Mouse (Mus musculus): ENCODE data around the gene Ugt1a9. TPM values are rescaled to one million over a fixed set of nuclear protein-coding genes. Genes with fewer than 3 reads are reported as not detected.
A peak's percentile ranks its signal among the peaks of the same experiment; 100 is the strongest.

Gene Ugt1a9
- polyA plus RNA-seq, 1 experiment from 2014 or later: 9.3 TPM

DNA sequence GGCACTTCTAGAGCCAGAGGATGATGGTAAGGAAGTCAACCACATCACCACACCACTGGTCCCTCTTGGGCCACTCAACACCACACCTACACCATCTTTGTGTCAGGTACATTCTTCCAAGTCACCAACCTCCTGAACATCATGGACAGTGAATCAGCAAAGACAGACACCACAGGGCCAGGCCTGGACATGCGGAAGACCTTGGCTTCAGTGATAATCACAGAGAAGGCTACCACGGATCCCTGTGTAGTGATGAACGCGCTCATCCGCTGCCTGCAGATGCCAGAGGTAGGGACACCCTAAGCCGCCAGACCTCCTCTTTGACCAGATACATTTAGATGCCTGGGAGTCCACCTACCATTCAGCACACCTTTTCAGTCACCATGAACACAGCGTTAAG lies 157.5 kb downstream of the Ugt1a9 start:
- Histone ChIP-seq H3K4me1 (replicated peaks; ENCODE audit: insufficient read depth, low read length) (no peaks in the 10 kb centered on the region), H3K36me3 (ENCODE audit: insufficient read depth, low read length) (no peaks in the 10 kb centered on the region), H3K27ac (no peak overlapping the region), H3K4me3 (replicated peaks; ENCODE audit: low read depth, low read length) (no peak overlapping the region), H3K9me3 (replicated peaks; ENCODE audit: low read length) (peaks cover 42% of the 10 kb centered on the region; the same call in 1 of the 2 replicates), H3K9ac (ENCODE audit: low read depth, low read length) (no peak overlapping the region), H3K4me2 (ENCODE audit: low read length) (no peak overlapping the region), H3K27me3 (ENCODE audit: insufficient read depth, low read length) (no peaks in the 10 kb centered on the region)
- no peak for TF ChIP-seq CTCF (IDR thresholded peaks at IDR 0.05; ENCODE audit: low read depth)
- ATAC-seq (replicated peaks; ENCODE audit: low FRiP score, low read depth) (no peak), DNase-seq (ENCODE audit: low spot score) (no peak)
- 71% methylated on average over 7 of the region's 7 CpGs for WGBS

DNA sequence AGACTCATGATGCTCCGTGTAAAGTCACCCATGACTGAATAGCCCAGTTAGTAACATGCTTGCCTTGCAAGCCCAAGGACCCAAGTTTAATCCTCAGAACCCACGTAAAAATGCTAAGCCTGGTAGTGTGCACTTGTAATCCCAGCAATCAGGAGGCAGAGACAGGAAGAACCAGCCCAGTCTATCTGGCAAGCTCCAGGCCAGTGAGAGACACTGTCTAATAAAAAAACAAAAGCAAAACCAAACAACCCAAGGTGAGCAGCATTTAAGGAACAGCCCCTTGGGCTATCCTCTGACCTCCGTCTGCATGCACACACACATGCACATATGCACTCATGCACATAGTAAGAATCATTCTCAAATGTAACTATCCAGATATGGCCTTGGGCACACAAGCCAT lies 159.0 kb downstream of the Ugt1a9 start:
- Histone ChIP-seq H3K27ac (no peak overlapping the region), H3K36me3 (ENCODE audit: insufficient read depth, low read length) (no peaks in the 10 kb centered on the region), H3K4me1 (replicated peaks; ENCODE audit: insufficient read depth, low read length) (no peaks in the 10 kb centered on the region), H3K27me3 (ENCODE audit: insufficient read depth, low read length) (no peaks in the 10 kb centered on the region), H3K9me3 (replicated peaks; ENCODE audit: low read length) (peaks cover 55% of the 10 kb centered on the region; the same call in 1 of the 2 replicates), H3K9ac (ENCODE audit: low read depth, low read length) (no peak overlapping the region), H3K4me2 (ENCODE audit: low read length) (no peak overlapping the region), H3K4me3 (replicated peaks; ENCODE audit: low read depth, low read length) (no peak overlapping the region)
- 81% methylated on average over 3 of the region's 3 CpGs for WGBS
- no peak for TF ChIP-seq CTCF (IDR thresholded peaks at IDR 0.05; ENCODE audit: low read depth)
- ATAC-seq (replicated peaks; ENCODE audit: low FRiP score, low read depth) (0 out of 2 replicates have a peak, but pooled peaks have one; percentile 4), DNase-seq (ENCODE audit: low spot score) (no peak)

DNA sequence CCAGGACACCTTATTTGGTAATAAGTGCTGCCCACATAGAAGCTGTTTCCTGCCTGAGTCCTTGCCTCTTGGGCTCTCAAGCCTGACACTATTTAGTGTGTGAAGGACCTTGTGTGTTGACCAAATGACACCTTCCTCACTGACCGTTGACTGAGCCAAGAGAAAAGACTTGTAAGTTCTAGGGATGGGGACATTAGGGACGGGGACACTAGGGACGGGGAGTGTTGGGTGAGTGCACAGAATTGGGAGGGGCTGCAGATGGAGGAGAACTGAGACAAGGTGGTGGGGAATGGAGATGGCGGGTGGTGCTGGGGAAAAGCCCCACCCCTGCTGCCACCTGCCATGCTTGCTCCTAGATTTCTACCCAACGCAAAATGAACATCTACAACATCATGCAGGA lies 159.4 kb downstream of the Ugt1a9 start:
- H3K9ac ChIP-seq (ENCODE audit: low read depth, low read length): no peak overlapping the region
- 0 out of 2 replicates have a peak, but pooled peaks have one; percentile 0 for ATAC-seq (replicated peaks; ENCODE audit: low FRiP score, low read depth)
- WGBS: 84% methylated on average over 5 of the region's 5 CpGs
- no peaks in the 10 kb centered on the region for H3K36me3 ChIP-seq (ENCODE audit: insufficient read depth, low read length)
- H3K27ac ChIP-seq: no peak overlapping the region
- no peak overlapping the region for H3K4me3 ChIP-seq (replicated peaks; ENCODE audit: low read depth, low read length)
- no peaks in the 10 kb centered on the region for H3K4me1 ChIP-seq (replicated peaks; ENCODE audit: insufficient read depth, low read length)
- DNase-seq (ENCODE audit: low spot score): no peak
- H3K9me3 ChIP-seq (replicated peaks; ENCODE audit: low read length): peaks cover 59% of the 10 kb centered on the region
- no peak for TF ChIP-seq CTCF (IDR thresholded peaks at IDR 0.05; ENCODE audit: low read depth)
- no peak overlapping the region for H3K4me2 ChIP-seq (ENCODE audit: low read length)
- H3K27me3 ChIP-seq (ENCODE audit: insufficient read depth, low read length): no peaks in the 10 kb centered on the region

DNA sequence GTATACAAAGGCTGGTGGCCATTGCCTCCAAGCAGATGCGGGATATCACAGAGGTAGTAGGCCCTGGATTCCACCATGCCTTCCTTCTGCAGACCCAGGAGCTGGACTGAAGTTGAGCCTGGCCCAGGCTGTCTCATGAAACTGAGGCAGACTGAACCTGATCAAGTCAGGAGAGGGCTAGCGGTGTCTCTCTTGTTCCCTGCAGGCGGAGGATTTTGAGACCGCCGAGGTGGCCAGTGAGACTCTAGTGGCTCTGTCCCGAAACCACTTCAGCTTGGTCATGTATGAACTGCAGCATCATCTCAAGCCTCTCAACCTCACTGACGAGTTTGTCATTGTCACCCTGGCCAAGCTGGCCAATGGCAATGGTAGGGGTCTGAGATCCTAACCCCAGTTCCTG lies 159.8 kb downstream of the Ugt1a9 start:
- no peak overlapping the region for H3K4me2 ChIP-seq (ENCODE audit: low read length)
- H3K9ac ChIP-seq (ENCODE audit: low read depth, low read length): no peak overlapping the region
- DNase-seq (ENCODE audit: low spot score) (no peak), ATAC-seq (replicated peaks; ENCODE audit: low FRiP score, low read depth) (no peak)
- no peaks in the 10 kb centered on the region for H3K4me1 ChIP-seq (replicated peaks; ENCODE audit: insufficient read depth, low read length)
- no peak overlapping the region for H3K27ac ChIP-seq
- H3K4me3 ChIP-seq (replicated peaks; ENCODE audit: low read depth, low read length): no peak overlapping the region
- peaks cover 64% of the 10 kb centered on the region for H3K9me3 ChIP-seq (replicated peaks; ENCODE audit: low read length)
- no peak for TF ChIP-seq CTCF (IDR thresholded peaks at IDR 0.05; ENCODE audit: low read depth)
- no peaks in the 10 kb centered on the region for H3K27me3 ChIP-seq (ENCODE audit: insufficient read depth, low read length)
- 72% methylated on average over 7 of the region's 7 CpGs for whole genome bisulfite sequencing
- no peaks in the 10 kb centered on the region for H3K36me3 ChIP-seq (ENCODE audit: insufficient read depth, low read length)

DNA sequence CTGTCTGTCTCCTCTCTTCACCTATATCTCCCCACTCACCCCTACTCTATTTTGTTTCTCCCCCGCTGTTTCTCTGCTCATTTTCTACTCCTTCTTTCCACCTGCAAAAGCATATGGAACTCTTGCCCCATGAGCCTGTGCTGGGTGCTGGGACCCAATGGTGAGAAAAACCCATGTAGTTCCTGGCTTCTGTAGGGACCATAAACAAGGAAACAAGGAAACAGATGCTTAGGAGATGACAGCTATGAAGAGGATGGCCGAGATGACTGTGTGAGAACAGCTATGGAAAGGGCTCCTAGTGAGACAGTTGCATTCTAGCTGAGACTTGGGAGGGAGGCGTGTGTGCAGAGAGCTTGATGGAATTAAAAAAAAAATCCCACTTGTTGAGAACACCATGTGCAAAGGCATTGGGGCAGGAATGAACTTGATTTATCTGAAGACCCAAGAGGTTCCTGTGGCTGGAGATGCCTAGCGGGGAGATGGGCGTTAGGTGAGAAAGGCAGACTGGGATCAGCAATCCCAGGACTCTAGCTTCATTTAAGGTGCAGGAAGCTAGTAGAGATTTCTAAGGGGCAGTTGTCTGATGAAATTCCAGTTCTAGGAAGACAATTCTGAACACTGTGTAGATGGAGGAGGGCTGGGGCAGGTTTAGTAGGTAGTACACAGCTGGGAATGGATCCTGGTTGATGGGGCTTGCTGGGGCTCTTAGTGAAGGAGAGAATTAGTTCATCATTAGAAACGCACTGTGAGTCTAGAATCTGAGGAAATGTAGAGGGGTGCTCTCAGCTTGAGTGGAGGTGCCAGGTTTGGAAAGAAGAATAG lies 160.6 kb downstream of the Ugt1a9 start:
- ATAC-seq (replicated peaks; ENCODE audit: low FRiP score, low read depth): no peak
- Histone ChIP-seq H3K27me3 (ENCODE audit: insufficient read depth, low read length) (no peaks in the 10 kb centered on the region), H3K27ac (no peak overlapping the region), H3K4me2 (ENCODE audit: low read length) (no peak overlapping the region), H3K36me3 (ENCODE audit: insufficient read depth, low read length) (no peaks in the 10 kb centered on the region), H3K9me3 (replicated peaks; ENCODE audit: low read length) (peaks cover 65% of the 10 kb centered on the region), H3K4me3 (replicated peaks; ENCODE audit: low read depth, low read length) (no peak overlapping the region), H3K4me1 (replicated peaks; ENCODE audit: insufficient read depth, low read length) (no peaks in the 10 kb centered on the region), H3K9ac (ENCODE audit: low read depth, low read length) (no peak overlapping the region)
- no peak for DNase-seq (ENCODE audit: low spot score)
- WGBS: 75% methylated on average over 6 of the region's 6 CpGs
- no peak for TF ChIP-seq CTCF (IDR thresholded peaks at IDR 0.05; ENCODE audit: low read depth)

DNA sequence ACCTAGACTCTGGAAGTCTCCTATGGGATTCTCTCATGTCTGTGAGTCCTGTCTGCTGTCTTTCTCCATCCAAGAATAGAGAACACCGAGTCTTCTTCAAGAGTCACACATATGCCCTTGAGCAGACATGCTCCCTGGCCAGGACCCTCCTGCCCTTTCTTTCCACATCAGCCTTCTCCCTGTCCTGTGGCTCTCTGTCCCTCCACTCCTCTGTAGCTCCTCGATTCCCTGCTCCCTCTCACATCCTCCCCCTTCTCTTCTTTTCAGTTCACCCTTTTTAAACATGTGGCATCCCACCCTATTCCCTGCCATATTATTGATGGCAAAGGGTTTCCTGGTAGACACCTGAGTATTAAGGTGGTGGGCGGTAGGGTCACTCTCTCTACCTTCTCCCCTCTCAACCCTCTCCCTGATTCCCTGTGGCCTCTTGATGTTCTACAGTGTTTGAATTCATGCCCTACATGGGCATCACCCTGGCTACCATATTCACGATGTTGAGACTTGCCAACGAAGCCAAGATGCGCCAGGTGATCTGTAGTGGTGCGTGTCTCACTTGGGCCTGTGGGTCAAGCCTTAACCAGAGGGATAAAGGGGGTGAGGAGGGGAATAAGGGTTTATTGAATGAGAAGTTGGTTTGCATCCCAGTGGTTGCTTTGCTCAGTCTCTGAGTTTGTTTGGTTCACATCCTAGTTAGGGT lies 161.4 kb downstream of the Ugt1a9 start:
- TF ChIP-seq CTCF (IDR thresholded peaks at IDR 0.05; ENCODE audit: low read depth): no peak
- no peak for ATAC-seq (replicated peaks; ENCODE audit: low FRiP score, low read depth)
- no peak overlapping the region for H3K4me3 ChIP-seq (replicated peaks; ENCODE audit: low read depth, low read length)
- no peaks in the 10 kb centered on the region for H3K36me3 ChIP-seq (ENCODE audit: insufficient read depth, low read length)
- no peak overlapping the region for H3K4me2 ChIP-seq (ENCODE audit: low read length)
- DNase-seq (ENCODE audit: low spot score): no peak
- no peaks in the 10 kb centered on the region for H3K27me3 ChIP-seq (ENCODE audit: insufficient read depth, low read length)
- no peaks in the 10 kb centered on the region for H3K4me1 ChIP-seq (replicated peaks; ENCODE audit: insufficient read depth, low read length)
- no peak overlapping the region for H3K27ac ChIP-seq
- WGBS: 66% methylated on average over 7 of the region's 7 CpGs
- H3K9ac ChIP-seq (ENCODE audit: low read depth, low read length): no peak overlapping the region
- peaks cover 69% of the 10 kb centered on the region for H3K9me3 ChIP-seq (replicated peaks; ENCODE audit: low read length)

Data from kidney, postnatal 0 days (tissue).